Mouse (Mus musculus): ENCODE measurements around the gene Rnf4.

The Rnf4 gene

GRCm38 (mm10) chr5:34336097-34336774 is at the start of gene Rnf4:
Gene Rnf4, plus strand, starts transcription at chr5:34336289.
- peak; percentile 93 for DNase-seq (ENCODE audit: low read depth, low spot score)

GRCm38 (mm10) chr5:34286516-34286915 is 49.6 kb upstream of the Rnf4 start:
- no peak for DNase-seq (ENCODE audit: low read depth, low spot score)

GRCm38 (mm10) chr5:34287001-34287837 is 48.9 kb upstream of the Rnf4 start:
- no peak for DNase-seq (ENCODE audit: low read depth, low spot score)

- DNase-seq (ENCODE audit: low read depth, low spot score): no peak
These were observed 48.3 kb upstream of the Rnf4 start for GRCm38 (mm10) chr5:34287838-34288145.

GRCm38 (mm10) chr5:34288154-34288716 is 47.9 kb upstream of the Rnf4 start, which contains the start of the genes Zfyve28 and Cfap99:
Gene Zfyve28, minus strand, starts transcription at chr5:34288449.
Gene Cfap99, plus strand, starts transcription at chr5:34288600.
- no peak for DNase-seq (ENCODE audit: low read depth, low spot score)

- no peak for DNase-seq (ENCODE audit: low read depth, low spot score)
These were observed 46.8 kb upstream of the Rnf4 start for GRCm38 (mm10) chr5:34289286-34289685.

GRCm38 (mm10) chr5:34293363-34293762 is 42.7 kb upstream of the Rnf4 start:
- no peak for DNase-seq (ENCODE audit: low read depth, low spot score)

GRCm38 (mm10) chr5:34294696-34295095 is 41.4 kb upstream of the Rnf4 start:
- DNase-seq (ENCODE audit: low read depth, low spot score): no peak

GRCm38 (mm10) chr5:34295141-34295540 is 40.9 kb upstream of the Rnf4 start:
- no peak for DNase-seq (ENCODE audit: low read depth, low spot score)

GRCm38 (mm10) chr5:34298061-34298460 is 38.0 kb upstream of the Rnf4 start:
- DNase-seq (ENCODE audit: low read depth, low spot score): no peak

GRCm38 (mm10) chr5:34298937-34299535 is 37.1 kb upstream of the Rnf4 start:
- no peak for DNase-seq (ENCODE audit: low read depth, low spot score)

GRCm38 (mm10) chr5:34302377-34302776 is 33.7 kb upstream of the Rnf4 start:
- DNase-seq (ENCODE audit: low read depth, low spot score): no peak

- no peak for DNase-seq (ENCODE audit: low read depth, low spot score)
These were observed 27.1 kb upstream of the Rnf4 start for GRCm38 (mm10) chr5:34309016-34309415.

GRCm38 (mm10) chr5:34319491-34320034 is 16.5 kb upstream of the Rnf4 start:
- no peak for DNase-seq (ENCODE audit: low read depth, low spot score)

GRCm38 (mm10) chr5:34321236-34321635 is 14.9 kb upstream of the Rnf4 start:
- DNase-seq (ENCODE audit: low read depth, low spot score): no peak

- no peak for DNase-seq (ENCODE audit: low read depth, low spot score)
These were observed 10.8 kb upstream of the Rnf4 start for GRCm38 (mm10) chr5:34325286-34325685.

- no peak for DNase-seq (ENCODE audit: low read depth, low spot score)
These were observed 9.8 kb upstream of the Rnf4 start for GRCm38 (mm10) chr5:34326249-34326691.

- no peak for DNase-seq (ENCODE audit: low read depth, low spot score)
These were observed 9.1 kb upstream of the Rnf4 start for GRCm38 (mm10) chr5:34326875-34327576.

GRCm38 (mm10) chr5:34330136-34330535 is 6.0 kb upstream of the Rnf4 start:
- DNase-seq (ENCODE audit: low read depth, low spot score): no peak

GRCm38 (mm10) chr5:34334081-34334480 is 2.0 kb upstream of the Rnf4 start:
- no peak for DNase-seq (ENCODE audit: low read depth, low spot score)

GRCm38 (mm10) chr5:34335539-34336096 is 471 bp upstream of the Rnf4 start:
- DNase-seq (ENCODE audit: low read depth, low spot score): no peak
